Mouse (Mus musculus) thymus, adult 2 months (tissue): Measurements from ENCODE around the gene Kcne4. TPM values are rescaled to one million over a fixed set of nuclear protein-coding genes. Genes with fewer than 3 reads are reported as not detected.
"Not testable (repeated sequence)": the region's sequence is repeated elsewhere in the genome, so short reads cannot be mapped to it uniquely, and the experiment has no call there.

ENCODE experiments used
- DNase-seq: peaks from one replicate; pipeline ENCODE4 v3.0.0; 2021
- H3K27ac ChIP-seq: fragments of 200-500 bp; 2 replicates; pipeline ENCODE4 v1.5.1; 2012; ENCODE audit warnings: low read length, control low read depth; ENCODE audit not compliant: control insufficient read depth, insufficient read depth
- H3K27me3 ChIP-seq: fragments of 200-500 bp; 2 replicates; pipeline ENCODE4 v1.6.1; 2012; ENCODE audit warnings: mild to moderate bottlenecking, low read length, moderate library complexity, mixed read lengths; ENCODE audit not compliant: control insufficient read depth, insufficient read depth
- H3K36me3 ChIP-seq: fragments of 200-500 bp; 2 replicates; pipeline ENCODE4 v1.6.1; 2012; ENCODE audit warnings: mild to moderate bottlenecking, low read length, moderate library complexity; ENCODE audit not compliant: control insufficient read depth, insufficient read depth
- H3K4me1 ChIP-seq: fragments of 200-500 bp; replicated peaks from 2 replicates; pipeline ENCODE4 v1.6.1; 2012; ENCODE audit warnings: low read length; ENCODE audit not compliant: control insufficient read depth, insufficient read depth
- H3K4me3 ChIP-seq: fragments of 200-500 bp; 2 replicates; pipeline ENCODE4 v1.5.1; 2012; ENCODE audit warnings: mild to moderate bottlenecking, low read length, control low read depth, moderate library complexity; ENCODE audit not compliant: control insufficient read depth, insufficient read depth
- CTCF ChIP-seq: fragments of 200-500 bp; IDR thresholded peaks from 2 replicates; pipeline ENCODE4 v1.5.1; 2012; ENCODE audit warnings: mild to moderate bottlenecking, control low read depth, low read length, moderate library complexity, borderline replicate concordance; ENCODE audit not compliant: control insufficient read depth, poor library complexity, insufficient read depth; ENCODE audit errors: extremely low read depth
- POLR2A ChIP-seq: fragments of 200-500 bp; IDR thresholded peaks from 2 replicates; pipeline ENCODE4 v1.6.1; 2012; ENCODE audit warnings: mild to moderate bottlenecking, low read length, control low read depth, moderate library complexity; ENCODE audit not compliant: control insufficient read depth, poor library complexity, insufficient read depth; ENCODE audit errors: extremely low read depth
- WGBS: fragments of 180-500 bp; shearing (Covaris S2); methylation state at CpG from one replicate; pipeline ENCODE4 v1.1.7; 2018; 5-methylcytosine and 5-hydroxymethylcytosine counted together
- polyA plus RNA-seq: library from polyadenylated mRNA; depleted of rRNA; stranded (reverse); fragments of >200 nt; gene quantifications from 2 replicates; pipeline ENCODE4 v1.2.3, GENCODE M21; 2012; rRNA removed

Kcne4 gene
- polyA plus RNA-seq: 0.36 and 0.44 TPM in 2 replicates

DNA sequence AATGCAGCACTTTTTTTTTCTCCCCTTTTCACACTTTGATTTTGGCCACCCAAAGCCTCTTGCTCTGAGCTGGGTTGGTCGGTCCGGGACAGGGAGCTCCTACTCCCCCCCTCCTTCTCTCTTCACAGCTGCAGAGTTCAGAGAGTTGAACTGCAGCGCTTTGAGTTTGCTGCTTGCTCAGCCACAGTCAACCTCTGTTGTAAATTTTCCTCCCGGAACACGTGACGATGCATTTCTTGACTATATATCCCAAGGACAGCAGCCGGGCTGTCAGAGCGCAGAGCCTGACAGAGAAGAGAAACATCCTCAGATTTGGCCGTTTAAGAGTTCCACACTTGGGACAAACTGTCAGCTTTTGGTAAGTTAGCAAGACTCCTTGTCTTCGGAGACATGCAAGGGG is at the start of gene Kcne4:
Kcne4 (plus strand) TSS at position 120 of the 400 bp plus-strand sequence.
- TF ChIP-seq CTCF (no peak), POLR2A (no peak)
- Histone ChIP-seq H3K4me3 (no peak within 1 kb of the TSS), H3K36me3 (no peaks in the 10 kb centered on the region), H3K4me1 (no peaks in the 10 kb centered on the region), H3K27ac (no peak within 1 kb of the TSS), H3K27me3 (no peaks in the 10 kb centered on the region)
- no peak for DNase-seq
- 81% methylated on average over 10 of the region's 10 CpGs for WGBS

DNA sequence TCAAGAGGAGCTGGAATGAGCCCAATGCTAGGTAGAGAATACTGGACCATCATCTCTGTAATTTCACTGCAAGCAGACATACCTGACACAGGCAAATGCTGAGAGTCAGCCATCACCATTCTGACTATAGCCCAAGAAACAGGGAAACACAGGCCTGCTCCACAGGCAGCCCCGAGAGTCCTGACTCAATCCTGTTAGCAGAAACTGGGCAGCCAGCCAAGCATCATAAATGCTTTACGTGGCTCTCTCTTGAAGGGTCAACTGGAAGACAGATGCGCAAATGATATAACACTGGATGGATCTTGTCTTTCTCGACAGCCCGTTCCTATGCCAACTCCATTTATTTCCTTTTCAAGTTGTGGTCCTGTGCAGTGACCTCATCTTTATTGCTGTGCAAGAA is 34.7 kb upstream of the Kcne4 start:
- WGBS: 85% methylated on average over 5 of the region's 5 CpGs
- Histone ChIP-seq H3K36me3 (no peaks in the 10 kb centered on the region), H3K4me1 (no peaks in the 10 kb centered on the region), H3K27me3 (no peaks in the 10 kb centered on the region), H3K27ac (no peak overlapping the region), H3K4me3 (no peak overlapping the region)
- no peak for TF ChIP-seq CTCF
- TF ChIP-seq POLR2A: no peak
- no peak for DNase-seq

DNA sequence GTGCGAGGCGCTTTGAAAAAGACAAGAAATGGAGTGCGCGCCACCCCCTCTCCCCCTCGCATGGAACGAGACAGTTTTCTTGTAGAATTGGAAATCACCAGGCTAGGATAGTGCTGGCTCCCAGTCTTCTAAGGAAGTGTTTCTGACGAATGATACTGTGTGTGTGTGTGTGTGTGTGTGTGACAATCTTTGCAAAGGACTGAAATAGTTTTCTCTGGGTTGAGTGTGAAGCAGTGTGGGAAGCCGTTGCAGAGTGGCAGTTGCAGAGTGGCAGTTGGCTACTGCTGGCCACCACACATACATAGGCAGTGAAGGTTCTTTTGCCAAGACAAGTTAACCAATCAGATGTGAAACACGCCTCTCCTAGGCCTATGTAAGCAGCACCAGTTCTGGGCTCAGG is 31.6 kb upstream of the Kcne4 start:
- not testable (repeated sequence) for H3K4me1 ChIP-seq, H3K27me3 ChIP-seq, H3K27ac ChIP-seq, DNase-seq, H3K36me3 ChIP-seq, H3K4me3 ChIP-seq
- WGBS: 95% methylated on average over 9 of the region's 9 CpGs

DNA sequence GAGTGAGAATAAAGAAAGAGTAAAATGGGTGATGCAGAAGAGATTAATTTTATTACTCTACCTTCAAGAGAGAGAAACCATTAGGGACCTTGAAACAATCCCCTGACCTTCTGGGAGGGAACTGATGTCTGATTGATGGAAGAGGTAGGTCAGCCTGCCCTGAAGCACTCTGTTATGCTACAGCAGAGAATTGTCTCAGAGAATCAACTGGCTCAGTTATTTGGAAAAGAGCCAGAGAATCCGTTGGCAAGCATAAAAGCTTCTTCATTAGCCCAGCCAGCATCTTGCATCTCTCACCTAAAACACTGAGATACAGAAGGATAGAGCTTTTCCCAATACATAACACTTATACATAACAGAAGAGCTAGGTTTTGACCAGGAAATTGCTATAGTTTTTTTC is 26.8 kb upstream of the Kcne4 start:
- no peak overlapping the region for H3K27ac ChIP-seq
- H3K27me3 ChIP-seq: no peaks in the 10 kb centered on the region
- DNase-seq: no peak
- H3K4me3 ChIP-seq: no peak overlapping the region
- 73% methylated on average over 1 of the region's 1 CpGs for WGBS
- TF ChIP-seq CTCF: no peak
- no peak for TF ChIP-seq POLR2A
- H3K36me3 ChIP-seq: no peaks in the 10 kb centered on the region
- no peaks in the 10 kb centered on the region for H3K4me1 ChIP-seq

DNA sequence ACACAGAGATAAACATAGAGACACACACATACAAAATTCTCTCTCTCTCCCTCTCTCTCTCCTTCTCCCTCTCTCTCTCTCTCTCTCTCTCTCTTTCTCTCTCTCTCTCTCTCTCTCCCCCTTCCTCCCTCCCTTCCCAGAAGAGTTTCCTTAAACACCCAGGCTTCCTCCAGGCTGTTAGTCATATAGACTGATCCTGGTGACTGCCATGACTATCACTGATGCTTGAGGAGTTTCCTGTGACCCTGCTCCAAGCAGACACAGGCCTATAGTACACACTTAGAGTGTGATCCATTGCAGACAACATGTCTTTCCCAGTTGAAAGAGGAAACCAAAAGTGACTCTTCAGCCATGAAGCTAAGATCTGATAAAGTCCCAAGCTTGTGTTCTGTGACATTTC is 9.1 kb upstream of the Kcne4 start:
- Histone ChIP-seq H3K27ac (no peak overlapping the region), H3K36me3 (no peaks in the 10 kb centered on the region), H3K4me3 (no peak overlapping the region), H3K27me3 (no peaks in the 10 kb centered on the region), H3K4me1 (no peaks in the 10 kb centered on the region)
- no peak for DNase-seq
- TF ChIP-seq POLR2A (no peak), CTCF (no peak)

DNA sequence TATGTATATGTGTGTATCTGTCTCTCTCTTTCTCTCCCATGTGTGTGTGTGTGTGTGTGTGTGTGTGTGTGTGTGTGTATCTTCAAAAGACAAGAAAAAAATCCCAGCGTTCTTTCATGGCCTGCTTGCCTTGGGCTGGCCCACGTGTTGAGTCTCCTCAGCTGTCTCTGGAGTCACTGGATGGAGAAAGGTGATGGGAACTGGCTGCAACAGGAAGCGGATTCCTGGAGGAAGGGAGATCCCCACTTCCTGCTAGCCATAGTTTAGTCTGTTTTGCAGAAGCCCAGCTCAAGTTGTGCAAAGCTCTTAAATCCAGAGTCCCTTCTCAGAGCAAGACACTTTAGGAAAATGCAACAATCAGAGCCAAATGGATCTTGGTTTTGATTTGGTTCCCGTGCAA is 6.7 kb upstream of the Kcne4 start:
- H3K4me1 ChIP-seq: no peaks in the 10 kb centered on the region
- no peak overlapping the region for H3K27ac ChIP-seq
- 75% methylated on average over 4 of the region's 4 CpGs for WGBS
- TF ChIP-seq POLR2A (no peak), CTCF (no peak)
- DNase-seq: no peak
- H3K27me3 ChIP-seq: no peaks in the 10 kb centered on the region
- no peak overlapping the region for H3K4me3 ChIP-seq
- no peaks in the 10 kb centered on the region for H3K36me3 ChIP-seq

DNA sequence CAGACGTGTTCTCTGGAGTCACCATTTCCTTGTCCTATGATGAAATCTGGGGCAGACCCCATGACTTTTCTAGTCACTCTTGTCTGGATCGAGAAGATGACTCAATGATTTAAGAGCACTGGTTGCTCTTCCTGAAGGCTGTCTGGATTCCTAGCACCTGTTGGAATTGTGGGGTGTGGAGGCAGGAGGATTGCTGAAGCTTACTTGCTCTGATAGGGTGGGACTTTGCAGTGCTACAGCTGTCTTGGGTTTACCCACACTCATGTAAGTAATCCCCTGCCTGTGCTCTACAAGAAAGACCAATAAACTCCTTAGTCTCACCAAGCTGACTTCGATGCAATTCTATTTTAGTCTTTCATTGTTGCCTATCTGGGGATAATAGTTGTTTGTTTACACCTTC is 5.7 kb upstream of the Kcne4 start:
- TF ChIP-seq CTCF (no peak), POLR2A (no peak)
- H3K36me3 ChIP-seq: no peaks in the 10 kb centered on the region
- H3K4me3 ChIP-seq: no peak overlapping the region
- no peak for DNase-seq
- no peaks in the 10 kb centered on the region for H3K27me3 ChIP-seq
- H3K4me1 ChIP-seq: no peaks in the 10 kb centered on the region
- H3K27ac ChIP-seq: no peak overlapping the region
- WGBS: 92% methylated on average over 3 of the region's 3 CpGs

DNA sequence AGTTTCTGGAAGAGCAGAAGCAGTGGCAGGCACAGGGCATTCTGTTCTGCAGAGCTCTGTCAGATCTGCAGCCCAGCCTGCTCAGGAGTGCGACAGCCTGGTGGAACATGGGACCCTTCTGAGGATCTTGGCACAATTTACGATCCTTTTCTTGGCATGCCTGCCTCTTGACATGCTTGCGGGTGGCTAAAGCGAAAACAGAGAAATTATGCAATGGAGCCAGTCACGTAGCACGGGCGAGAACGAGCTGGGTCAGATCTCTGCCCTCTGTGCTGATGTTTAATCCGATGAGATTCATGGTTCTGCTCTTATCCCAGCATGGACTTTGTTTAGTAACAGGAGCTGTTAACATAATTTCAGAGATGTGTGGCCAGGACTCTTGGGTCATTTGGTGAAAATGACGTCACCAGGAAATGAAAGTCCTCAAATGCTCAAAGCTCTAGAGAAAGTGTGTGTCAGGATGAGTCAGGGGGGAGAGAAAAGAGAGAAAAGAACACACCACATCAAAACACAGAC is 4.5 kb upstream of the Kcne4 start:
- no peak for DNase-seq
- Histone ChIP-seq H3K27me3 (no peaks in the 10 kb centered on the region), H3K36me3 (no peaks in the 10 kb centered on the region), H3K4me3 (no peak overlapping the region), H3K27ac (no peak overlapping the region), H3K4me1 (no peaks in the 10 kb centered on the region)
- no peak for TF ChIP-seq CTCF
- TF ChIP-seq POLR2A: no peak
- 85% methylated on average over 10 of the region's 10 CpGs for WGBS
